Mouse (Mus musculus) 3134 (cell line): ENCODE data around the gene Hspd1.
"Not testable (repeated sequence)": the region's sequence is repeated elsewhere in the genome, so short reads cannot be mapped to it uniquely, and the experiment has no call there.

ENCODE experiments used
- DNase-seq: peaks from one replicate; pipeline ENCODE4 v3.0.0-alpha.2; 2011; ENCODE audit warnings: low spot score; ENCODE audit not compliant: insufficient read length; ENCODE audit errors: extremely low read depth

Gene Hspd1

GRCm38 (mm10) chr1:55087932-55088610 lies at the start of gene Hspd1, which contains the start of gene Hspe1:
Gene Hspd1, minus strand, starts transcription at chr1:55088243.
Gene Hspe1, plus strand, starts transcription at chr1:55088132.
- peak; percentile 99 for DNase-seq

GRCm38 (mm10) chr1:55135846-55136245 lies 47.8 kb upstream of the Hspd1 start:
- no peak for DNase-seq

DNA sequence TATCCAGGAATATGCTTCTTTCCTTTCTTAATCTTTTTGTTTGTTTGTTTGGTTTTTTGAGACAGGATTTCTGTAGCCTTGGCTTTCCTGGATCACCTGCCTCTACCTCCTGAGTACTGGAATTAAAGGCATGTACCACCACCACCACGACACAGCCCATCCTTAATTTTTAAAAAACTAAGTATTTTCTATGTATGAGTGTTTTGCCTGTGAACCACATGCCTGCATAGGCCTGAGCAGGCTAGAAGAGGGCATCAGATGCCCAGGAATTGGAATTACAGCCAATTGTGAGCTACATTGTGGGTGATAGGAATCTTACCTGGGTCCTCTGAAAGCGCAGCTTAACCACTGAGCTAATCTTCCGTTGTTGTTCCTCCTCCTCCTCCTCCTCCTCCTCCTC lies 46.3 kb upstream of the Hspd1 start:
- no peak for DNase-seq

- DNase-seq: no peak
Measured at GRCm38 (mm10) chr1:55133173-55133572, 45.1 kb upstream of the Hspd1 start.

- no peak for DNase-seq
Measured at GRCm38 (mm10) chr1:55132308-55132707, 44.3 kb upstream of the Hspd1 start.

DNA sequence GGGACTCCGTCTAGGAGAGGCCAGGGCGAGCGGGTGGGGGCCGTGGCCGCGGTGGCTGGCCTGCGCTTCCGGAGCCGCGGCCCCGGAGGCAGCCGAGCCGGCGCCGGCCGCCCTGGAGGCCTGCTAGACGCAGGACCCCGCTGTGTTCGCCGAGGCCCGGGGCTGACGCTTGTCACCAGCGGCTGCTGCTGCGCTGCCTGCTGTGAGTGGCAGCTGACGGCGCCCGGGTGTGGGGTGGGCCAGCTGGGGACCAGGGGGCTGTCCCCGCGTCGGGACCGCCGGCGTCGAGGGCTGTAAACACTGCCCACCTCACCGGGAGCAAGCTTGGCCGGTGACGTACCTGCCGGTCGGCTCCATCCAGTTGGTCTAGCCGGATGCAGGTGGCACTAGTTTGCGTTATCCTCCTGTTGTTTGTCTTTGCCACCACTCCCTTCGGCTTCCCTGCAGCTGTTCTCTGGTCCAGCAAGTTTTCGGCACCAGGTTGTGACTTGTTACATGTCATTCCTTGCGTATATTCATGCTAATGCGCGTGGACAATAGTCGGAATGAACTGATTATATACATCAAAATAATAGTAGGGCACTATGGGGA lies 43.5 kb upstream of the Hspd1 start:
- DNase-seq: peak; percentile 81

DNA sequence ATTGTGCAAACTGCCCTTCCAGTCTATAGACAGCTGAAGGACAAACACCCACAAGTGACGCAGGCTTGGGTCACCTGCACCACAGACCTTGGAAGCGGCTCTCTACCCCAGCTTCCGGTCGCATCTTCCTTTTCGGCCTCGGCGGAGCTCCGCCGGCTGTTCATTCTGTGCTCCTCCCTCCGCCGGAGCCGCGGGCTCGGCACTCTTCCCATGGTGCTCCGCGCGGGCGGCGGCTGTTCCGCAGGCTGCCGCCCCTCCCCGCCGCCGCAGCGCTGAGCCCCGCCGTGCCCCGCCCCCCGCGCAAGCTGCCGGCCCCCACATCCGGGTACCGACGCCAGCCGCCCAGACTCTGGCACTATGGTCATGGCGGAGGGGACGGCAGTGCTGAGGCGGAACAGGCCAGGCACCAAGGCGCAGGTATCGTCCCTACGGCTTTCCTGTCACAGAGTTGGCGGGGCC lies 42.9 kb upstream of the Hspd1 start, which contains the start of gene Mob4:
Gene Mob4 (plus strand): TSS at position 289 of the 459 bp plus-strand sequence.
- DNase-seq: peak; percentile 91

GRCm38 (mm10) chr1:55130190-55130916 lies 42.3 kb upstream of the Hspd1 start:
- no peak for DNase-seq

- DNase-seq: no peak
Measured at GRCm38 (mm10) chr1:55129716-55130115, 41.7 kb upstream of the Hspd1 start.

DNA sequence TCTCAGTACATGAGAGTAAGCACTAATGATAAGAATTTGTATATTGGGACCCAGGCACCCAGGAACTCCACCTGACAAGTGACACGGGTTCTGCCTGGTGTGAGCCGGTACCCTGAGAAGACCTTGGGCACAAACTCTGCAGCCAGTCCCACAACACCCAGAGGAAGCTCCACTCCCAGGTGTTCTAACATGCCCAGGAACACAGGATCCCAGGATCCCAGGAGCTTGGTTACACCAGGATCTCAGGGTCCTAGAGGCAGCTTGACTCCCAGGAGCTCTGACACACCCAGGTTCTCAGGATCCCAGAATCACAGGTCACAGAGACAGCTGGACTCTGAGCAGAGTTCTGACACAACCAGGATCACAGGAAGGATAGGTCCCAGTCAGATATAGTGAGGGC lies 36.1 kb upstream of the Hspd1 start:
- not testable (repeated sequence) for DNase-seq

DNA sequence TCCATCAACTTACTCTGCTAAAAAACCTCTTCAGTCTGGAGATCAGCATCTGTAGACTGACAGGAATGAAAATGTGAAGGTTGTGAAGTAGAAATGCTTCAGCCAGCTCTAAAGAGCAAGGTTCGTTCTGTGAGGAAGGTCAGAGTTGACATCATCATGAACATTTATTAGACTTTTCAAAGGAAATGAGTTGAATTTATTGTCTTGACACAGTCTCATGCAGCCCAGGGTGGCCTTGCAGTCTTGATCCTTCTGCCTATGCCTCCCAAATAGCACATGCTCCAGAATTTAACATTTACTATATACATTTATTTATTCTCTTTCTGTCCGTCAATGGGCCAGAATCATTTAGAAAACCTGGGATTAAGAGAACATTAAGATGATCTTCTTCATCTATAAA lies 35.5 kb upstream of the Hspd1 start:
- DNase-seq: no peak

- no peak for DNase-seq
Measured at GRCm38 (mm10) chr1:55123046-55123445, 35.0 kb upstream of the Hspd1 start.

DNA sequence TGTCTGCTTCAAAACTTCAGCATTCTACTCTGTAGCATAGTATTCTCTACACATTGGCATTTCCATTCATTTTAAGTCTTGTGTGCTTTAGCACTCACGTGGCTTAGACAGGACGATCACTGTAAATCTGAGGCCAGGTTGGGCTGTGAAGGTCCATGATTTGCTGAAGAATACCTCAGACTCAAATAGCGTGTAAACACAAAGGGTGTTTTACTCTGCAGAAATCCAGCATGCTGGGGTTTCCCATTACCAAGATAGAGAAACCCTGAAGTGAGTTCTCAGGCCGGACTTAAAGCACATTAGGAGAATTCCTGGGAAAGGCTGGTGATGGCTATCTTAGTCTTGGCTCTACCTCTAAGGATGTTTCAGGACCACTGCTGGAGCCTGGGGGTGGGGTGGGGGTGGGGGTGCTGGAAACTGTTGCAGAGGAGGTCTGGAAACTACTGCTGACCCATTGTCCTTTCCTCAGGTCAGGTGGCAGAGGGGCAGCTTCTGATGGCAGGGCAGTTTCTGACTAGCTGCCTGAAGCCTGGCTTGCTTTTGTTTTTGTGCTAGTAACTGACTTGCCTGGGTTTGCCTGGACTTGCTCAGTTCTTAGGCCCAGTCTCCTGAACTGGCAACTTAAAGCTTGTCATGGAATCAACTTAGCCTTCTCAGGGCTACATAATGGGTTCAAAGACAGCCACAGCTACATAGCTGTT lies 21.2 kb upstream of the Hspd1 start:
- no peak for DNase-seq

DNA sequence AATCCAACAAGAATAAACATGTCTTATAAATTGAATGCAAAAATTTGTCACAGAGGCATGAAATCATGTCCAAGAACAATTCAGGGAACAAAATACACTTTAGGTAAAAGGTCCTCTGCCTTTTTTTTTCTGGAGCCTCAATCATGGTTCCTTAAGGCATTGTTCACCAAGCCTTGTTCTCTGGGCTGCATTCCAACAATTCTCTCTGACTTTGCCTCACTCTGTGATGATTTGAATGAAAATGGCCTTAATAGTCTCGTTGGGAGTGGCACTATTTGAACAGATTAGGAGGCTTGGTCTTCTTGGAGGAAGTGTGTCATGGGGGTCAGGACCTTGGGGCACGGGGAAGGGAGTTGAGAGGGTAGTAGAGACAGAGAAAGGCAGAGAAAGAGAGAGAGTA lies 20.4 kb upstream of the Hspd1 start:
- no peak for DNase-seq

DNA sequence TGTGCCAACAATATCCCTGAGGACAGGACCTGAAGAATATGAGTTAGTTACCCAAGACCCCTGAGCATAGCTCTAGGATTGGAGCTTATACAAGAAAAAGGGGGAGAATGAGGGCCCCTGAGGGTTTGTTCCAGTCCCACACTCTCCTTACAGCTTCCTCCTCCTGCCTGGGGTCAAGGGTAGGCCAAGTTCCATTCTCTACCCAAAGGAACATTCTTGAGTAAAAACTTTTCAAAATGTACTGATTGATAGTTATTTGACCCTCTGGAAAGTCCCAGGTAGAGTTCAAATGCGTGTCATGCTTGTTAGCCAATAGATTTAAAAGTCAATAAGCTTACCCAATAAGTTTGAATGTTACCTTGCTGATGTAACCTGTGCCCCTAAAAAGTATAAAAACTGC lies 19.6 kb upstream of the Hspd1 start:
- DNase-seq: no peak

- no peak for DNase-seq
Measured at GRCm38 (mm10) chr1:55106919-55107585, 19.0 kb upstream of the Hspd1 start.

- DNase-seq: no peak
Measured at GRCm38 (mm10) chr1:55092469-55092868, 4.4 kb upstream of the Hspd1 start.

- no peak for DNase-seq
Measured at GRCm38 (mm10) chr1:55092056-55092455, 4.0 kb upstream of the Hspd1 start.

DNA sequence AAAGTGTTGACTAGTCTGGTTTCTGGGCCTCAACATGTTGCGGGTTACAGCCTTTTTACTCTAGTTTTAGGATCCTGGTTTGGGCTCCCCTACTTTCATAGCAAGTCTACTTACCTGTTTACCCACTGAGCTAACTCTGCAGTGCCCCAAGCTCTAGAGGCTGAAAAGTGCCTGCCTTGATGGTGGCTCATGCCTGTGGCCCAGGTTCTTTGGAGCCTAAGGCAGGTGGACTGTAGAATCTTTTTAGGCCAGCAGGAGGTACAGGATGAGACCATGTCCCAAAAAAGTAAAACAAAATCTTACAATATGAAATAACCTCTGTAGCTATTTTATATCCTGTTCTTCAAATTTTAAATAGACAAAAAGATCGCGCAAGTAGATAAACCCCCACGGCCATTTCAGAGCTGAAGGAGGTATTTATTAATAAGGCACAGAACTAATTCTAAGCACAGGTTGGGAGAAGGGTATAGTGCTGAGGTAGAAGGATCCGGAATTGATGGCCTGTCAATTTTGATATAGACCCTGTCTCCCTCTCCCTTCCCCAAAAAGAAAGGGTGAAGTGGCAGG lies 1.5 kb upstream of the Hspd1 start:
- no peak for DNase-seq
